Mouse (Mus musculus): Measurements from ENCODE around the gene Pigz.

Gene Pigz

GRCm38 (mm10) chr16:31933751-31934549 lies at the start of gene Pigz:
Gene Pigz (plus strand): TSS chr16:31933851.
- DNase-seq: peak; percentile 64

GRCm38 (mm10) chr16:31883902-31884301 lies 49.7 kb upstream of the Pigz start:
- DNase-seq: no peak

- DNase-seq: no peak
These were observed 42.7 kb upstream of the Pigz start for GRCm38 (mm10) chr16:31890907-31891306.

GRCm38 (mm10) chr16:31893396-31894141 lies 40.1 kb upstream of the Pigz start:
- no peak for DNase-seq

GRCm38 (mm10) chr16:31896971-31897774 lies 36.5 kb upstream of the Pigz start:
- peak; percentile 83 for DNase-seq

GRCm38 (mm10) chr16:31898546-31899326 lies 34.9 kb upstream of the Pigz start:
- peak; percentile 87 for DNase-seq

- no peak for DNase-seq
These were observed 31.8 kb upstream of the Pigz start for GRCm38 (mm10) chr16:31901886-31902285.

- DNase-seq: no peak
These were observed 30.4 kb upstream of the Pigz start for GRCm38 (mm10) chr16:31903239-31903638.

- no peak for DNase-seq
These were observed 28.3 kb upstream of the Pigz start for GRCm38 (mm10) chr16:31905331-31905730.

GRCm38 (mm10) chr16:31905891-31906825 lies 27.5 kb upstream of the Pigz start:
- no peak for DNase-seq

GRCm38 (mm10) chr16:31906896-31907295 lies 26.8 kb upstream of the Pigz start:
- DNase-seq: no peak

GRCm38 (mm10) chr16:31908959-31909358 lies 24.7 kb upstream of the Pigz start:
- DNase-seq: peak; percentile 61

- DNase-seq: no peak
These were observed 23.3 kb upstream of the Pigz start for GRCm38 (mm10) chr16:31910281-31910847.

- DNase-seq: no peak
These were observed 15.9 kb upstream of the Pigz start for GRCm38 (mm10) chr16:31917776-31918175.

GRCm38 (mm10) chr16:31918248-31918724 lies 15.4 kb upstream of the Pigz start:
- DNase-seq: peak; percentile 86

- DNase-seq: no peak
These were observed 9.3 kb upstream of the Pigz start for GRCm38 (mm10) chr16:31924368-31924767.

- DNase-seq: no peak
These were observed 7.6 kb upstream of the Pigz start for GRCm38 (mm10) chr16:31926091-31926490.

- no peak for DNase-seq
These were observed 7.0 kb upstream of the Pigz start for GRCm38 (mm10) chr16:31926547-31927182.

GRCm38 (mm10) chr16:31927412-31927811 lies 6.2 kb upstream of the Pigz start:
- DNase-seq: no peak

GRCm38 (mm10) chr16:31931330-31931729 lies 2.3 kb upstream of the Pigz start:
- DNase-seq: no peak

All from right cerebral cortex, postnatal 25 days (tissue).